Mouse (Mus musculus): ENCODE measurements at regions not wholly inside any gene's neighbourhood (a gene's known extent, or its start where the extent isn't known, plus 50 kb on each side); places are given as distances from the start of the nearest gene placed in this dataset.

DNA sequence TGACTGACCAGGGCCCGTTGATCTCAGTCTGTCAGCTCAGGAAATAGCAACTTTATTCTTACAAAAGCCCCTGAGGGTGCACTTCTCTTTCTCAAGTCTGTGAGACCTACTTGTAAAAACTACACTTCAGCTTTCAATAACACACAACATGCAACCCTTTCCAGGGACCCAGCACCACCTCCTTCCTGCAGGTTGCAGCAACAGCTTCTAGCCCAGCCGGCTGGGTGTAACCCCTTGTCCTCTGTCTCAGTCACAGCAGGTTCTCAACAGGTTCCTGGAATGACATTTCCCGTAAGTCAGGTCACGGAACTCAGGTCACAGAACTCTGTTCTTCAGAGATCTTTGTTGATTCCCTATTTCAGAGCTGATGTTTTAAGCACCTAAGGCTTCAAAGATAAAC, 558.5 kb upstream of the Camk1g start:
- no peak for DNase-seq

DNA sequence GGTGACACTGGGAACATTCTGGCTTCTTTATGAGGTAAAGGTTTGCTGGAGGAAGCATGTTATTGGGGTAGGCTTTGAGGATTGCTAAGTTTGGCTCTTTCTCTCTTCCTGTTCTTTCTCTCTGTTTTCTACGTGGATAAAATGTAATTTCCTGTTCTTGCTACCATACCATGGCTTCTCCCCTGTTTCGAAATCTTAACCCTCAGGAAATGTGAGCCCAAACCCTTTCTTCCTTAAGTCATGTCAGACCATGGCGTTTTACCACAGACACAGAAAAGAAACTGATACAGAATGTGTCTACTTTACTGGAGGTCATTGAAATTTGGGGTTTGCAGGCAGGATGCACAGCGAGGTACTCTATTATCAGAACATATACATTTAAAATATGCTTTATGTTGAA, 552.7 kb upstream of the Camk1g start:
- no peak for DNase-seq

DNA sequence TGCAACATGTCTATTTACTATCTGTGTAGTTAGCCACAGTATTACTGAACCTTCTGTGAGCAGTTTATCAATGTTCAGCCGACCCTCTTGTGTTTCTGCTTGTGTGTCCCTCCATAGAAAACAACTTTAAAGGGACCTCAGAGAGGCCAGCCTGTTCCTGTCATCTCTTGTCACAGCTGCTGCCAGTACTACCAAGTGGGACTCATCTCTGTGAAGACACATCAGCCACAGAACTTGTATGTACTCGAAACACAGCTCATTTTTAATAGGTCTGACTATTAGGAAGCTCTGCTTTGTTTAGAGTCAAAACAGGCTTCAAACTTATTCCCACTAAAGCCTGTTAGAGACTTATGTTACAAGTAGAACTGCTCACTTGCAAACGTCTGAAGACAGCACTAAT, 549.1 kb upstream of the Camk1g start:
- no peak for DNase-seq

DNA sequence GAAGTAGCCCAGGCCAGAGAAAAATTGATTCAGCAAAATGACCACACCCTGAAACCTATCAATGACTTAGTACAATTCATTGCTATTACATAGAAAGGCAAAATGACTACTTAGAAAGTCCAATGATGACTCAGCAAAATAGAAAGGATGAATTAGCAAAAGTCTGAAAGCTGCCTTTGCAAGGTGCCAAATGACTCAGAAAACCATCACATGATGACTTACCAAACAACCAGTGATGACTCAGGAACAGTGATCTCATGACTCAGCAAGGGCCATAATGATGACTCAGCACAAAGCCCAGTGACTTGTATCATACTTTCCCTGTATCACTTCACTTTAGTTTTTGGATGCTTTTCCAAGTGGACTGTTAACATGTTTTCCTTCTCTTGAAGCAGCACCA, 535.6 kb upstream of the Camk1g start:
- DNase-seq: no peak

DNA sequence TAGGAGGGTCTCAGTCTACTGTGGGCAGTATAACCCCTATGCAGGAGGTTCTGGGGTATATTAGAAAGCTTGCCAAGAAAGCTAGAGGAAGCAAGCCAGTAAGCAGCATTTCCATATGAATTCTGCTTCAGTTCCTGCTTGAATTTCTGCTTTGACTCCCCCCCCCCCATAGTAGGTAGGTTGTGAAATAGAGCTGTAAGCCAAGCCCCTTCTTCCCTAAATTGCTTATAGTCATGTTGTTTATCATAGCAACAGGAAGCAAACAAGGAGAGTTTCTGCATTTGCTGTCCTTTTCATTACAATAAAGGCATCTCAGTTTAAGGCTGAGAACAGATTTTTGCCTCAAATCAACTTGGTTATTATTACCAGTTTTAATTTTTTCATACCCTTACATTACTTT, 524.0 kb upstream of the Camk1g start:
- no peak for DNase-seq

DNA sequence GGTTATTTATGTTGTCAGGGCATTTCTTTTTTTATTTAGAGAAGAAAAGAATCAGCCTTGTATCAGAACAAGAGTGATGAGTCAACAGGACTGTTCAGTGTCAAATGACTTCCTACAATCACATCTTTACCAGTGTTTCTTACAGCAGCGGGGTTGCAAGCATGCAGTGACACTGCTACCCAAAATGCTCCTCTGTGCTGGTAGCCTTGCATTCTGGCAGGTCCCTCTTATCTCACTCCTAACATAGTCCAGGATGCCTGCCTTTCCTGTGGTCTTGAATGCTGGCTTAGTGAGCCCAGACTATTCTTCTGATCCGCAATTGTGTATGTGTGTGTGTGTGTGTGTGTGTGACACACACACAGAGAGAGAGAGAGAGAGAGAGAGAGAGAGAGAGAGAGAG, 506.4 kb upstream of the Camk1g start:
- no peak for DNase-seq

DNA sequence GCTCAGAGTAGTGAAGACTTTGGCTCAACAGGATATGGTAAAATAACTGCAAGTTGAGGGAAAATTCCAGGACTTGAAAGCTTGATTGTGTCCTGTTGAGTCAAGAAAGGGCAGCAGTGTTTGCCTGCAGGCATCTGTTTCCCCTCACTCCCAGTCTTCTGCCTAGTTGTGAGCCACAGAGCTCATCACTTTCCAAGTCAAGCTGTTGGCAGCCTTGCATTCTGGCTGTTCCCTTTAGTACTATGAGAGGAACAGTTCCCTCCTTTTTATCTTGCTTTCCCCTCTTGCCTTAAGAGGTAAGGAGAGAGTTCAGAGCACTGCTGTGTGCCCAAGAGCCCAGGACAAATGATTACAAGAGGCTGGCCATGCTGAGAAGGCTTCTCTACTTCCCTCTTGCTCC, 506.0 kb upstream of the Camk1g start:
- DNase-seq: no peak

DNA sequence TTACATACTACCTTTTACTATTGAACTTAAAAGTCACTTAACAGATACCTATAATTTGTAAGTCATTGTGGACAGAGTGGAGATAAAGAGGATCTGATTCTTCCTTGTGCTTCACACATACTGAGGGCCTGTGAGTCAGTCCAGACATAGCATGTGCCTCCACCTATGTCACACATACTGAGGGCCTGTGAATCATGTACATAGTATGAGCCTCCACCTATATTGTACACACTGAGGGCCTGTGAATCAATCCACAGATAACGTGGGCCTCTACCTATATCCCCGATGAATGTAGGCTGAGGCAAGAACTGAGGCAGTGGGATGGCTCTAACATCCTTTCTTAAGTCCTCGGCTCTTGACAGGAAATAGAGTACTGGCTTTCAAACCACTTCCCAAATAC, 505.2 kb upstream of the Camk1g start:
- no peak for DNase-seq

DNA sequence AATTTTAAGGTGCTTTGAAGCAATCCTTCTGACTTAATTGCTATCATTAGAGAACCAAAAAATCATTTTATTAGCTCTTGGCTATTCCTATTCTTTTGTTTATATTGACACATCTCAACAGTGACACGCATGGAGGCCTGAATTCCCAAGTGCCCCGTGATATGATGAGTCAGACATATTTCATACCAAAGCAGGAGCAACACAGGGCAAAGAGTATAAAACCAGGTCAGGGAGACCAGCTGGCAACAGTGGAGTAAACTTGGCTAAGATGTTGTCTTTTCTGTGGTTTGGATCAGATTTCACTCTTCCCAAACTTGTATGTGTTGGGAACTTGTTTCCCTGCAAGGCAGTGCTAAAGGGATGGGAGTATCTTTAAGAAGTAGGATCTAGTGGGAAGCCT, 500.6 kb upstream of the Camk1g start:
- DNase-seq: peak; percentile 46

DNA sequence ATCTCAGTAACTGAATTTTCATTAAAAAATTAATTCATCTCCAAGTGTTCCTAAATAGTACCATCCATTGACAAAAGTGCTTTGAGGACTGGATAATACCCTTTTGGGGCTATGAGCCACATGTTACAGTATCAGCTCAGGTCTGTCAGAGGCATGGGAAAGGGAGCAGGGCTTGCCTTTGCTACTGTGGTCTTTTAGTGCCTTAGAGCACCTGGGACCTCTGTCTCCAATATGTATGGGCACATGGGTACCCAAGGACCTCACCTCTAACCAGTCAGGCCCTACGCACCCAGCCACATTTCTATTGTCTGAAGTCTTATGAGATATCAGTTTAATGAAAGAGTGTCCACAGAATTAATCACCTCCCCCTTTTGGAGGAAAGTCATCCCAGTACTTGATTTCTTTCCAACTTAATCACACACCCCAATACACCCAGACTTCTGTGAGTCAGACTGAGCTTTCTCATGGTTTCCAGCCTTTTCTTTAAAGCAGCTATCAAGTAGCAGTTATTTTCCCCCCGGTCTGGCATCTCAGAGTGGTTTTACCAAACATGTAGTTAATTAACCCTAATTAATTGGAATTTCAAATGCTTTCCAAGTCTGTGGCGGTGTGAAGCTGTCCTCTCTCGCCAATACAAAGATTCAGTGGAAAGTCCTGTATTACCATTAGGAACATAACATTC, 498.7 kb upstream of the Camk1g start:
- no peak for DNase-seq

DNA sequence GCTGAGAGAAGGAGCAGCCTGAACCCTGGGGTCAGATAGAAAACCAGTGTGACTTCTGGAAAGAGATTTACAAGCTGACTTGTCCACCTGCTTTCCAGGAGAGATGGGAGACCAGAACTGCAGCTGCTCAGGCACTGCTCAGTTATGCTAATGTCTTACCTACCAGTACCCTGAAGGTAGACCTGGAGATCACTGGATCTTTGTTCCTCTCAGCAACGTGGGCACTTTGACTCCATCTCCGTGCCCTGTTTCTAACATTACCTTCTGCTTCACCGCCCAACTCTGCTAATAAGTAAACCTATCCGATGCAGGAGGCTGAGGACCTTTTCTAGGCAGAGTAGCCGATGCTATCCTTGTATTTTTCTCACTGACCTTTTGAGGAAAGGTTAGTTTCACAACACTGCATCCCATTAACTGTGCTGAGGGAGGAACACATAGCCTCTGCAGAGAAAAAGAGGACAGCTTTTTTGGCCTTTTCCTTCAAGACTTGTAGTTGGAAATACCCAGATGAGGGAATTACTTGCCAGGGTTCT, 490.7 kb upstream of the Camk1g start:
- peak; percentile 9 for DNase-seq

DNA sequence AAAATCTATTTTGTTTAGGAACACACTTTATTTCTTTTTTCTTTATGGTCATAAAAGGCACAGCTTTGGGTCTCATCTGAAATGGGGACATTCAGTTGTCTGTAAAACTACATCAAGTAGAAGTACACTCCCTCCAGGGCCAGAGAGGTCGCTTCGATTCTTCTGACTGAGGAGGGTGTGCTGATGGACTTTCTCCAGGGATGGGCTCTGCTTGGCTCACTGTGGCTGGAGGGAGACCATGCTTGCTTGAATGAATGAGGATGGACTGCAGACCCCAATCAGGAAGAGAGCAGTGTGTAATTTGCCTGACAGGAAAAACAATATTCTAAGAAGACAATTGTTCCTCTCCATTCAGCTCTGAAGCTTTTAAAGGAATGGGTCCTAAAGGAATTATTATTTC, 490.3 kb upstream of the Camk1g start:
- no peak for DNase-seq

DNA sequence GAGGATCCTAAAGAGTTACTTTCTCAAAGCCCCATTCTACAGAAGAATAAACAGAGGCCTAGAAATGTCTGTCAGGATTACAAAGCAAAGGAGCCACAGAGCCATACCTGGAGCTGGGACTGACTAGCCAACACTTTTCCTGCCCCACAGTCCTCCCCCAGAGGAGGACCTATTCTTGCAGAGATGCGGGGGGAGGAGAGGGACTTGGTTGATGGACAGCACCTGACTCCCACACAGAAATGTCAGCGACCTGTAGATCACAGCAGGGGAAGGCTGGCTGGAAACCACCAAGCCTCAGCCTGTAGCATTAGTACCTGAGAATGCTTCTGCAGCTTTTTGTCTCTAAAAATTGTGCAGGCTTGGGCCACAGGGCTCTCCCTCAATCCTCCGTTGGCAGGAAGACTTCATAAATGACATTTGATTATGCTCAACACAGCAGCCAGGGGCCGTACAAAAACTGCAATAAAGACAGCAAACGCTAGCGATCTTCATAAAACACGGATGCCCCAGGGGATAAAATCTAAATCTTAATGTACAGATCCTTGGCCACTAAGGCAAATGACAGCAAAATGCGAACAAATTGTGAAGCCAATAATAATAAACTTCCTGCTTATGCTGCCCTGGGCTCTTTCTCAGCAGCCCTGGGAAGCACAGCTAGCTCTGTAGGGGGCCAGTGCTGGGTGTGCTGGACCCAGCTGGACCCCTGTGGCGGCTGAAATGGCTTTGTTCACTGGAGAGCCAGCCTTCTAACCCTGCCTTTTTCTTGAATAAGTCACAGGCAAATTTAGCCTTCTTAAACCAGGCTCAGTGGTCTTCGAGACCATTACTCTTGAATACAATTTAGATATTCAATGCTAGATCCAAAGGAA, 489.4 kb upstream of the Camk1g start:
- no peak for DNase-seq

DNA sequence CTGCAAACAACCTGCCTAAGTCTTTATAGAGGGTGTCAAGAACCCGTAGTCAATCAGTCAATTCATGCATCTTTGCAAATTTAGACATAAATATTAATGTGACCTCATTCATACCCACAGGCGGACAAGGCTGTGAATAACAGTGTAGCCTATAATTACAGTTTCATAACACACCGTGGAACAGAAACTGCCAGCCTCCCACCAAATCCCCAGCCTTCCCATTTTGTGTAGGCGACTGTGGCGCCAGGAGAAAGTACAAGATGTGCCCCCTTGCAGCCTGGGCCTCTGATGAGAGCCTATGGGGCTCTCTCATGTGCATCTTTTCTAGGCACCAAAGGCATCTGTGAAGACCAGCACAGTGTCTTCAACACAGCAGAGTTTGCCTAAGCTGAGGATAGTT, 477.8 kb upstream of the Camk1g start:
- no peak for DNase-seq

DNA sequence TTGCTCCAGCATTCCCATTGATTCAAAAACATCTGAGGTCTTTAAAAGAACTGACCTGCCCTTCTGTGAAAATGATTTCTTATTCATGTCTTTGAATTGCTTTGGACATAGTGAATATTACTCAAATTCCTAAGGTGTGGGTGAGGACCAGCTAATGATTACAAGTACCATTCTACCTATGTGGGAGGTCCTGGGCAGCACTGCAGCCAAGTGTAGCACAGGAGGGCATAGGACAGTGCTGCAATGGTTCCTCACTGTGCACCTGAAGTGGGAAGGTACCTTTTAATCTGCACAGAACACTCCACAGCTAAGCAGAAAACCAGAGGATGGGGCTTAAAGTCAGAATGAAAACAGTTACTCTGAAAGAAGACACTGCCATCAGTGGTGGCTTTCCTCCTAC, 474.8 kb upstream of the Camk1g start:
- DNase-seq: peak; percentile 39

DNA sequence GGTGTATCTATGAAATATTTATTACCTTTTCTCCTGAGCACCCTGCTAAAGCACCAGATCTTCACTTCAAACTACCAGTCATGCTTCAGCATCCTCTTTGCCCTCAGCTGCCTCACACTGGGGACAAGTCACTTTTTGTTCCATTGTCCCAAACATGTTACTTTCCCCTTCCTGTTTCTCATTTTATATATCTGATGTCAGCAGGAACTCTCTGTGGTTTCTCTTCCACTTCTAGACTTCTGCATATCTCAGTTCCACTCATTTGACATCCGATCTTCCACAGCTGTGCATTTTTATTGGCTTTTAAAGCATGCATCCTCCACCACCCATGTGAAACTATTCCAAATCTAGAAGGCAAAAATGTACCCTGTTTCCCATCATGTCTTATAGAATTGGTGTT, 474.4 kb upstream of the Camk1g start:
- DNase-seq: no peak

DNA sequence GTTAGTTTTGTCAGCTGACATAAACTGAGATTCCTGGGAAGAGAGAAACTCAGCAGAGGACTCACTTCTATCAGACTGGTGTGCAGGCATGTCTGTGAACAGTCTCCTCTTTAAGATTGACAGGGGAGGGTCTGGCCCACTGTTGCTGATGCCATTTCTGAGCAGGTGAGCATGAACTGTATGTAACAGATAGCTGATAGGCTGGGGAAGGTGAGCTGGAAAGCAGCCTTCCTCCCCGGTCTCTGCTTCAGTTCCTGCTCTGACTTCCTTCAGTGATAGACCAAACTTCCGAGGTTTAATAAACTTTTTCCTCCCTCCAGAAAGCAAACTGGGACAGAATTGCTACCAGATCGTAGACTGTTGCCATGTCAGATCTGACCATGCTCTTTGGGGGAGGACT, 430.9 kb upstream of the Camk1g start:
- DNase-seq: no peak

DNA sequence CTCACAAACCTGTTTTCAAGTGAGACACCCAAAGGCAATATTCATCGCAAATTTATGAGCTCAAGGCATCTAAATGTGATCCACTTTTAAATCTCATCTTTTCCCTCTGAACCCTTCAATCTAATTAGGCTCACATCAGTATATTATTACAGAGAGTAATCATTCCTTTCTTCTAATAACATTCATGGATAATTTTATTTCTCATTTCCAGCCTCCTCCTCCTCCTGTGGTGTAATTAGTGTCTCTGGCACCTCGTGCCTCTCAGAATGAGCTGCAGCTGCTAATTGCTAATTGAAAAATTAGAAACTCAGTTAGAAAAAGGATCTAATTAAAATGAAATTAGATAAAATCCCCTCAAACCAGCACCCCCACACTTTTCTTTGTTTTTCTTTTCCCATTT, 420.5 kb upstream of the Camk1g start:
- no peak for DNase-seq

DNA sequence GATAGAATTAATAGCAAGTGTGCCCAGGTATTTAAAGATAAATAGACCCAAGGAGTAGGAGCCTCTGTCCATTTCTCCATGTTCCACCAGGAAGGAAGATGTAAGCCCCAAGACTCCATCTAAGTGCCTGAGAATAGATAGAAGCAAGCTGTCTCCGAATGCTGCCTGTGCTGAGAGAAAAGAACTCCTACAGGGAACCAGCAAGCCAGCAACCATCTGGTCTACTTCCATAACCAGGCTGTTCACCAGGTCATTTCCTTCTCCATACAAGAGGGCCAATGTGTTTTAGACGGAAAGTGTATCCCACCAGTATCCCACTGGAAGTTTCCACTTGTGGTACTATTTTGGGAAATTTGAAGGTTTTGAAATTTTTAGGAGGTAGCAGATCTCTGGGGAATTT, 418.4 kb upstream of the Camk1g start:
- DNase-seq: no peak

DNA sequence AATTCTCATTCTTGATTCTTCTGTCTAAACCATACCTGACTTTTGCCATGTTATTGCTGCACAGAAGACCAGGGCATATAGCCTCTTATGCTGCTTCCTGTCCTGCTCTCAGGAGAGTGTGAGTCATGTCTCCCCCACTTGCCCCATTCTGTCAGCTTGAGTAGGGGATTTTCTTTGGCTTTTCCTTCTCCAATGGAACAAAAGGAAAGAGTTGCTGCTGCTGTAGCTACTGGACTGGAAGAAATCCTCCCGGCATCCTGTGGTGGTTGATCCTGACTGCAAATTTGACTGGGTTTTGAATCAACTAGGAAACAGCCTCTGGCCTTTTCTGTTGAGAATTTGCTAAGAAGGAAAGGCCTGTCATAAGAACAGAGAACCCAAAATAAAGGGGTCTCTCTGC, 417.3 kb upstream of the Camk1g start:
- DNase-seq: no peak

DNA sequence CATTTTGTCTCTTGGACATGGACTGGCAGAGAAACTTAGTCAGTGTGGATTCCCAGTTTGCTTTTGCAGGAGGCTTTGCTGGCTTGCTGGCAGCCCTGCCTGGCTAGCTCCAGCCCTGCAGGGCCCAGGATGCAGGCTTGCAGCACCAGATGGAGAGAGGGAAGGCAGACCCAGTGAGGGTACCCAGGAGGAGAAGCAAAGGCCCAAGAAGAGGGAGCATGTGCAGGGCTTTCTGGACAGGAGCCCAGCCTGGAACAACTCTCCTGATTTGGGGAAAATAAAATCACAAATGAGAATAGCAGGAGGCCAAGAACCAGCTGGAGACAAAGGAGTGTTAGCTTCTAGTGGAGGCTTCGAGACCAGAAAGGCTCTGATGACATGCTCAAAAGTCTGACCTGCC, 414.9 kb upstream of the Camk1g start:
- no peak for DNase-seq

DNA sequence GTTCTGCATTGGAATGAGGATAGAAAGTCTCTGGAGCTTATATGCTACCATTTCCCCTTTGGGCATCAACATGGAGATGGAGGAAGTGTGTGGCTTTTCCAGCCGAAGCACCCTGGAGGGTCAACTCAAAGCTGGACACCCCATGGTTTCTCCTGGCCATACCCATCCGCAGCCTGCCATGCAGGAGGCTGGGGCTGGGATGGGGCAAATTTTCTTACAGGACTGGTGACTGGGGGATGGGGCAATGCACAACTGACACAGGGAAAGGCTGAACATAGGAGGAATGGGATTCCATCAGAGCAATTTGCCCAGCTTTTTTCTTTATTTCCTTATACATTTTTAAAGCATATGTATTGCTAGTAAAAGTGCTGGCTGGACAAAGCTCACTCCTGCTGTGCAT, 414.4 kb upstream of the Camk1g start:
- no peak for DNase-seq

DNA sequence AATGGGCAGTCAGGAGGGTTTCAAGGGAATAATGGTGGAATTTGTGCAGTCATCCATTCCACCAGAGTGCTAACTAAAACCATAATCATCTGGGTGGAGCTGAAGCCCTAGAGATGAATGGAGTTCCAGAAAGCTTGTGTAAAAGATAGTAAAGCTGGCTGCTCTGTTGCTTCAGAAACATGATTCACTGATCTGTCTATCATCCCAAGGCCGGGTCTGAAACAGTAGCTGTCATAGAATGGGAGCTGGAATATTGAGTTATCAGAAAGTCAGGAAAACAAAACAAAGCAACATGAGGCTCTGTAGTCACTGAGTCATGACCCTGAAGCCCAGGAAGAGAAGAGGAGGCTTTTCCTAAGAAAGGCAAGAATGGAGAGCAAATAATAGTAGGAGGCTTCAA, 408.1 kb upstream of the Camk1g start:
- DNase-seq: no peak

DNA sequence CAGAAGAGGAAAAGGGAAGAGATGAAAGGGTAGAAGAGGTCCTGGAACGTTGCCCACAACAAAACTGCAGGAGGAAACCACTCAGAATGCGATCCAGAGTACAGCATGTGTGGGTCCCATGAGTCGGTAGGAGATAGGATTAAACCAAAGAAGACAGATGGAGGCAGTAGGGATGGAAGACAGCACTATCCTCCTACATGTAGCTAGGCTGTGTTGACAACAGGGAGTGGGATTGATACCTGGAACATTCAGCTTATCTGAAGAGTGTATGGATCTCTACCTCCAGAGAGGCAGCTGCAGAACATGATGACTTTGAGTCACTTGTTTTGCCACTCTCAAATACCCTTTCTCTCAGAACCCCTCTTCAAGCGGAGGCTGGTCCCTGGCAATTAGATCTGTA, 399.4 kb upstream of the Camk1g start:
- no peak for DNase-seq

DNA sequence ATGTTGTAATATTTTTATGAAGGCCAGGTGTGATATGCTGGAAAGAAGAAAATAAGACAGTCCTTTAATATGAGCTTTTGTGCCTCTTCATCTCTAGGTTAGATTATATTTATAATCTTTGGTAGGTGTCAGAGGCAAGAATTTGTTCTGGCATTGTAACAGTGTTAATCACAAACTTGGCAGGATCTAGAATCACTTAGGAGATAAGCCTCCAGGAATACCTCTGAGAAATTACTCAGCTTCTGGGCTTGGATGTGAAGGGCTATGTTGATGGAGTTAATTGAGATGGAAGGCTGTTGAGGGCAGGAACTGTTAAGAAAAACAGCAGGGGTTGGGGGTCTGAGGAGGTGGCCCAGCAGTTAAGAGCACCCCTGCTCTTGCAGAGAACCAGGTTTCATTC, 394.0 kb upstream of the Camk1g start:
- DNase-seq: no peak

Measured in kidney, postnatal 14 days (tissue).